Mouse (Mus musculus) effector memory CD4-positive, alpha-beta T cell, adult 7 months (primary cell): ENCODE results near the gene Tmem238l. TPM values are rescaled to one million over a fixed set of nuclear protein-coding genes. Genes with fewer than 3 reads are reported as not detected.

Experiments
- polyA plus RNA-seq: library from polyadenylated mRNA; unstranded; fragments of 100-300 nt; shearing (Covaris generic); gene quantifications from one replicate; pipeline ENCODE4 v1.2.1, GENCODE M21; 2017

The Tmem238l gene
- polyA plus RNA-seq, result not detected

DNA sequence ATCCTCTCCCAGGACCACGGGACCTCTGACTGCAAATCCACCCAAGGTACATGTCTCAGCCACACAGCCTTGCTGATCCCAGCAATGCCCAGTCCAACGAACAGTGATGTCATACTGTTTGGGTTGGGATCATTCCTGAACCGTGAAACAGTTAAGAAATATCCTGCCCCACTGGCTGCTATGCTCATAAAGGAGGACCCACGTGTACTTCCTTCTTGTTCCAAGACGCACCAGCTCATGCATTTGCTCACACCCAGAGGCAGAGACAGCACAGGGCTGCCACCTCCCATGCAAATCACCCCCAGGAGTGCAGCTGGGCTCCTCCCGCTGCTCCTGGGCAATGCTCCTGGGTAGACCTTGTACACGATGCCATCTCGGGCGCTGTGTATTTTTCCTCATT lies at the start of gene Tmem238l:
Gene Tmem238l, plus strand, starts transcription at position 336 of the 400 bp plus-strand sequence.

DNA sequence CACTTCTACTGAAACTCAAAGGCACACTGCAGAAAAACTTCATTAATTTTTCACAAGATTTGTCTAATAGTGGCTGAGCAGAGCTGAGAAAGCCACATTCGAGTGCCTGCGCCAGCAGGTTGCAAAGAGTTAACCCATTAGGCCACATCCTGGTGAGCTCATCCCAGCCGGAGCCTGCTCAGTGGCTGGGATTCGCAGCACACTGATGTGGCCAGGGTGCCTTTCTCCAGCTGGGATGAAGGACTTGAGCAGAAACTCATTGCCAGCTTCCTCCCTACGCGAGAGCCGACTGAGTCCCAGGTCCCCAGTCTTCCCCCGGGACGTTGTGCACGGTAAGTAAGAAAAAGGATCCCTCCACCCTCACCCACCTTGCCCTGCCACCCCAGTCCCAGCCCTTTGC lies 44.6 kb upstream of the Tmem238l start, which contains the start of gene Pirt:
Gene Pirt, plus strand, starts transcription at position 171 of the 400 bp plus-strand sequence.

Other genes starting within 250 kb of the Tmem238l start
- gene Pirt, start 44.7 kb upstream of the Tmem238l start, polyA plus RNA-seq, result not detected
- 0.32 TPM for gene Tmem220, start 68.5 kb downstream of the Tmem238l start, polyA plus RNA-seq
- gene Adprm, start 96.0 kb downstream of the Tmem238l start, polyA plus RNA-seq, result 59.6 TPM
- 7.9 TPM for gene Sco1, start 96.0 kb downstream of the Tmem238l start, polyA plus RNA-seq
- not detected for gene Myh3, start 121.7 kb downstream of the Tmem238l start, polyA plus RNA-seq
- 0.16 TPM for gene Myh2, start 214.4 kb downstream of the Tmem238l start, polyA plus RNA-seq
- gene Myh1, start 243.4 kb downstream of the Tmem238l start, polyA plus RNA-seq, result 0.27 TPM